Mouse (Mus musculus): ENCODE data around the gene Fam234b.

Fam234b gene

GRCm38 (mm10) chr6:135182925-135183324, 14.9 kb upstream of the Fam234b start:
- no peak for DNase-seq (ENCODE audit: low spot score)

- no peak for DNase-seq (ENCODE audit: low spot score)
Observed at GRCm38 (mm10) chr6:135183961-135184360, 13.8 kb upstream of the Fam234b start.

GRCm38 (mm10) chr6:135187076-135187917, 10.5 kb upstream of the Fam234b start:
- no peak for DNase-seq (ENCODE audit: low spot score)

- no peak for DNase-seq (ENCODE audit: low spot score)
Observed at GRCm38 (mm10) chr6:135188629-135189028, 9.1 kb upstream of the Fam234b start.

- no peak for DNase-seq (ENCODE audit: low spot score)
Observed at GRCm38 (mm10) chr6:135190122-135190521, 7.7 kb upstream of the Fam234b start.

- DNase-seq (ENCODE audit: low spot score): no peak
Observed at GRCm38 (mm10) chr6:135191906-135192305, 5.9 kb upstream of the Fam234b start.

- no peak for DNase-seq (ENCODE audit: low spot score)
Observed at GRCm38 (mm10) chr6:135192993-135193392, 4.8 kb upstream of the Fam234b start.

- DNase-seq (ENCODE audit: low spot score): no peak
Observed at GRCm38 (mm10) chr6:135193733-135194132, 4.0 kb upstream of the Fam234b start.

- no peak for DNase-seq (ENCODE audit: low spot score)
Observed at GRCm38 (mm10) chr6:135194907-135195306, 2.9 kb upstream of the Fam234b start.

- no peak for DNase-seq (ENCODE audit: low spot score)
Observed at GRCm38 (mm10) chr6:135196707-135197106, 1.1 kb upstream of the Fam234b start.

- no peak for DNase-seq (ENCODE audit: low spot score)
Observed at GRCm38 (mm10) chr6:135197446-135197845, 331 bp upstream of the Fam234b start.

GRCm38 (mm10) chr6:135198726-135199125, 949 bp downstream of the Fam234b start:
- no peak for DNase-seq (ENCODE audit: low spot score)

GRCm38 (mm10) chr6:135200122-135200957, 2.6 kb downstream of the Fam234b start:
- DNase-seq (ENCODE audit: low spot score): no peak

- no peak for DNase-seq (ENCODE audit: low spot score)
Observed at GRCm38 (mm10) chr6:135202668-135203067, 4.9 kb downstream of the Fam234b start.

GRCm38 (mm10) chr6:135203737-135204136, 6.0 kb downstream of the Fam234b start:
- no peak for DNase-seq (ENCODE audit: low spot score)

GRCm38 (mm10) chr6:135204869-135205268, 7.1 kb downstream of the Fam234b start:
- no peak for DNase-seq (ENCODE audit: low spot score)

GRCm38 (mm10) chr6:135205802-135206201, 8.0 kb downstream of the Fam234b start:
- DNase-seq (ENCODE audit: low spot score): no peak

- no peak for DNase-seq (ENCODE audit: low spot score)
Observed at GRCm38 (mm10) chr6:135206909-135207308, 9.1 kb downstream of the Fam234b start.

GRCm38 (mm10) chr6:135211169-135211568, 13.4 kb downstream of the Fam234b start:
- no peak for DNase-seq (ENCODE audit: low spot score)

- no peak for DNase-seq (ENCODE audit: low spot score)
Observed at GRCm38 (mm10) chr6:135212666-135213065, 14.9 kb downstream of the Fam234b start.

- DNase-seq (ENCODE audit: low spot score): no peak
Observed at GRCm38 (mm10) chr6:135218330-135218729, 20.6 kb downstream of the Fam234b start.

- no peak for DNase-seq (ENCODE audit: low spot score)
Observed at GRCm38 (mm10) chr6:135219916-135220315, 22.1 kb downstream of the Fam234b start.
